Mouse (Mus musculus) forebrain, embryonic 15.5 days (tissue): Measurements from ENCODE around the gene Top2a. TPM values are rescaled to one million over a fixed set of nuclear protein-coding genes. Genes with fewer than 3 reads are reported as not detected.

Experiments
- ATAC-seq: fragments of 200-750 bp; cut with Nextera tagmentation; replicated peaks from 2 replicates; pipeline ENCODE4 v1.8.0; 2017; ENCODE audit warnings: mild to moderate bottlenecking, moderate TSS enrichment, moderate library complexity
- H3K27ac ChIP-seq: fragments of 300-500 bp; sonication (generic); replicated peaks from 2 replicates; pipeline ENCODE4 v1.5.1; 2015; ENCODE audit warnings: mild to moderate bottlenecking, inconsistent platforms
- H3K27me3 ChIP-seq: fragments of 300-500 bp; sonication (generic); 2 replicates; pipeline ENCODE4 v1.6.1; 2015; ENCODE audit warnings: inconsistent platforms
- H3K36me3 ChIP-seq: fragments of 300-500 bp; sonication (generic); 2 replicates; pipeline ENCODE4 v1.6.1; 2015; ENCODE audit warnings: mild to moderate bottlenecking, inconsistent platforms
- H3K4me1 ChIP-seq: fragments of 300-500 bp; sonication (generic); 2 replicates; pipeline ENCODE4 v1.6.1; 2015; ENCODE audit warnings: inconsistent platforms
- H3K4me2 ChIP-seq: fragments of 300-500 bp; sonication (generic); replicated peaks from 2 replicates; pipeline ENCODE4 v1.6.1; 2015; ENCODE audit warnings: mild to moderate bottlenecking, inconsistent platforms
- H3K4me3 ChIP-seq: fragments of 300-500 bp; sonication (generic); 2 replicates; pipeline ENCODE4 v1.5.1; 2015; ENCODE audit warnings: mild to moderate bottlenecking, inconsistent platforms
- H3K9ac ChIP-seq: fragments of 300-500 bp; sonication (generic); replicated peaks from 2 replicates; pipeline ENCODE4 v1.6.1; 2015; ENCODE audit warnings: mild to moderate bottlenecking, inconsistent platforms
- H3K9me3 ChIP-seq: fragments of 300-500 bp; sonication (generic); 2 replicates; pipeline ENCODE4 v1.6.1; 2016; ENCODE audit warnings: inconsistent platforms
- WGBS: fragments of 180-500 bp; shearing (Covaris S2); methylation state at CpG from one replicate; pipeline ENCODE4 v1.1.7; 2015; ENCODE audit warnings: mixed read lengths; 5-methylcytosine and 5-hydroxymethylcytosine counted together
- polyA plus RNA-seq: library from polyadenylated mRNA; unstranded; fragments of >200 nt; fragmentation: Nextera tagmentation; extraction: Ambion mirVana; gene quantifications from 2 replicates; pipeline ENCODE4 v1.2.1, GENCODE M21; 2015

Top2a gene
- polyA plus RNA-seq, 1 experiment from 2014 or later = 126 TPM

GRCm38 (mm10) chr11:99036254-99036653 lies 12.3 kb upstream of the Top2a start:
- Histone ChIP-seq H3K36me3 (no peaks in the 10 kb centered on the region), H3K9me3 (no peaks in the 10 kb centered on the region), H3K27ac (no peak overlapping the region), H3K27me3 (no peaks in the 10 kb centered on the region), H3K4me3 (no peak overlapping the region), H3K4me1 (peaks cover 8% of the 10 kb centered on the region), H3K4me2 (no peak overlapping the region), H3K9ac (no peak overlapping the region)
- 85% methylated on average over 6 of the region's 6 CpGs for WGBS
- ATAC-seq = no peak

- H3K27me3 ChIP-seq = no peaks in the 10 kb centered on the region
- H3K27ac ChIP-seq = no peak overlapping the region
- peaks cover 1% of the 10 kb centered on the region for H3K4me1 ChIP-seq
- no peaks in the 10 kb centered on the region for H3K9me3 ChIP-seq
- H3K9ac ChIP-seq = no peak overlapping the region
- H3K4me3 ChIP-seq = no peak overlapping the region
- ATAC-seq = no peak
- WGBS = 76% methylated on average over 4 of the region's 4 CpGs
- H3K4me2 ChIP-seq = no peak overlapping the region
- H3K36me3 ChIP-seq = no peaks in the 10 kb centered on the region
Observed at GRCm38 (mm10) chr11:99035350-99035749, 11.4 kb upstream of the Top2a start.

GRCm38 (mm10) chr11:99026899-99027440 lies 3.0 kb upstream of the Top2a start:
- no peak overlapping the region for H3K4me2 ChIP-seq
- H3K27ac ChIP-seq = no peak overlapping the region
- H3K36me3 ChIP-seq = no peaks in the 10 kb centered on the region
- no peak overlapping the region for H3K9ac ChIP-seq
- H3K27me3 ChIP-seq = no peaks in the 10 kb centered on the region
- no peak for ATAC-seq
- WGBS = 84% methylated on average over 12 of the region's 12 CpGs
- H3K9me3 ChIP-seq = no peaks in the 10 kb centered on the region
- H3K4me1 ChIP-seq = peaks cover 19% of the 10 kb centered on the region
- H3K4me3 ChIP-seq = no peak overlapping the region

GRCm38 (mm10) chr11:99025878-99026277 lies 1.9 kb upstream of the Top2a start:
- no peaks in the 10 kb centered on the region for H3K36me3 ChIP-seq
- H3K4me3 ChIP-seq = no peak overlapping the region
- H3K4me1 ChIP-seq = peaks cover 19% of the 10 kb centered on the region
- no peaks in the 10 kb centered on the region for H3K9me3 ChIP-seq
- H3K9ac ChIP-seq = no peak overlapping the region
- 86% methylated on average over 6 of the region's 6 CpGs for WGBS
- no peak overlapping the region for H3K4me2 ChIP-seq
- no peak overlapping the region for H3K27ac ChIP-seq
- H3K27me3 ChIP-seq = no peaks in the 10 kb centered on the region
- ATAC-seq = no peak

GRCm38 (mm10) chr11:99024468-99025134 lies 612 bp upstream of the Top2a start:
- Histone ChIP-seq H3K27me3 (no peaks in the 10 kb centered on the region), H3K36me3 (no peaks in the 10 kb centered on the region), H3K4me3 (peak overlapping the region; percentile 61), H3K4me1 (peaks cover 19% of the 10 kb centered on the region), H3K4me2 (peak overlapping the region; percentile 44), H3K27ac (peak overlapping the region; percentile 54; the same call in 1 of the 2 replicates), H3K9me3 (no peaks in the 10 kb centered on the region), H3K9ac (peak overlapping the region; percentile 9; the same call in 1 of the 2 replicates)
- 46% methylated on average over 18 of the region's 18 CpGs for WGBS
- ATAC-seq = peak; percentile 65

- Histone ChIP-seq H3K4me3 (peak overlapping the region; percentile 61), H3K4me2 (peak overlapping the region; percentile 63), H3K27me3 (no peaks in the 10 kb centered on the region), H3K4me1 (peaks cover 19% of the 10 kb centered on the region), H3K9me3 (no peaks in the 10 kb centered on the region), H3K36me3 (no peaks in the 10 kb centered on the region), H3K9ac (peak overlapping the region; percentile 50), H3K27ac (no peak overlapping the region)
- ATAC-seq = no peak
- 2% methylated on average over 4 of the region's 4 CpGs for WGBS
Observed at GRCm38 (mm10) chr11:99023094-99023493, 895 bp downstream of the Top2a start.

GRCm38 (mm10) chr11:99022384-99022933 lies 1.5 kb downstream of the Top2a start:
- no peak for ATAC-seq
- H3K27ac ChIP-seq = no peak overlapping the region

GRCm38 (mm10) chr11:99019844-99020243 lies 4.1 kb downstream of the Top2a start:
- no peak overlapping the region for H3K9ac ChIP-seq
- WGBS = 94% methylated on average over 6 of the region's 6 CpGs
- H3K4me2 ChIP-seq = no peak overlapping the region
- H3K4me3 ChIP-seq = no peak overlapping the region
- peaks cover 19% of the 10 kb centered on the region for H3K4me1 ChIP-seq
- no peak overlapping the region for H3K27ac ChIP-seq
- H3K27me3 ChIP-seq = no peaks in the 10 kb centered on the region
- no peaks in the 10 kb centered on the region for H3K9me3 ChIP-seq
- ATAC-seq = no peak
- peaks cover 11% of the 10 kb centered on the region for H3K36me3 ChIP-seq

More at GRCm38 (mm10) chr11:99022384-99022933, 1.5 kb downstream of the Top2a start:
- Histone ChIP-seq H3K9ac (peak overlapping the region; percentile 32), H3K27me3 (no peaks in the 10 kb centered on the region), H3K4me2 (peak overlapping the region; percentile 63), H3K9me3 (no peaks in the 10 kb centered on the region), H3K4me3 (peak overlapping the region; percentile 61), H3K4me1 (peaks cover 19% of the 10 kb centered on the region), H3K36me3 (no peaks in the 10 kb centered on the region)
- 75% methylated on average over 5 of the region's 5 CpGs for WGBS

- 88% methylated on average over 1 of the region's 1 CpGs for WGBS
- no peaks in the 10 kb centered on the region for H3K9me3 ChIP-seq
- no peak overlapping the region for H3K4me3 ChIP-seq
- H3K27ac ChIP-seq = no peak overlapping the region
- no peak overlapping the region for H3K4me2 ChIP-seq
- no peak for ATAC-seq
- no peaks in the 10 kb centered on the region for H3K27me3 ChIP-seq
- H3K4me1 ChIP-seq = no peaks in the 10 kb centered on the region
- H3K36me3 ChIP-seq = peaks cover 36% of the 10 kb centered on the region
- no peak overlapping the region for H3K9ac ChIP-seq
Observed at GRCm38 (mm10) chr11:99013856-99014255, 10.1 kb downstream of the Top2a start.

- Histone ChIP-seq H3K9ac (no peak overlapping the region), H3K4me3 (no peak overlapping the region), H3K27ac (no peak overlapping the region), H3K4me1 (no peaks in the 10 kb centered on the region), H3K9me3 (no peaks in the 10 kb centered on the region), H3K27me3 (no peaks in the 10 kb centered on the region), H3K36me3 (peaks cover 47% of the 10 kb centered on the region), H3K4me2 (no peak overlapping the region)
- 93% methylated on average over 5 of the region's 5 CpGs for WGBS
- ATAC-seq = no peak
Observed at GRCm38 (mm10) chr11:99010706-99011105, 13.3 kb downstream of the Top2a start.

GRCm38 (mm10) chr11:99010124-99010523 lies 13.9 kb downstream of the Top2a start:
- no peak for ATAC-seq
- 88% methylated on average over 4 of the region's 4 CpGs for WGBS
- Histone ChIP-seq H3K36me3 (peaks cover 45% of the 10 kb centered on the region), H3K4me2 (no peak overlapping the region), H3K27me3 (no peaks in the 10 kb centered on the region), H3K4me3 (no peak overlapping the region), H3K4me1 (no peaks in the 10 kb centered on the region), H3K27ac (no peak overlapping the region), H3K9ac (no peak overlapping the region), H3K9me3 (no peaks in the 10 kb centered on the region)

GRCm38 (mm10) chr11:99006788-99007187 lies 17.2 kb downstream of the Top2a start:
- ATAC-seq = no peak
- H3K36me3 ChIP-seq = peaks cover 43% of the 10 kb centered on the region
- 92% methylated on average over 9 of the region's 9 CpGs for WGBS

More at GRCm38 (mm10) chr11:99006788-99007187, 17.2 kb downstream of the Top2a start:
- H3K4me3 ChIP-seq = no peak overlapping the region
- H3K9ac ChIP-seq = no peak overlapping the region
- H3K4me1 ChIP-seq = no peaks in the 10 kb centered on the region
- H3K9me3 ChIP-seq = no peaks in the 10 kb centered on the region
- H3K27ac ChIP-seq = no peak overlapping the region
- no peaks in the 10 kb centered on the region for H3K27me3 ChIP-seq
- no peak overlapping the region for H3K4me2 ChIP-seq
